Mouse (Mus musculus) myocyte (in vitro differentiated cells): ENCODE results near the gene Sept11.

Experiments used
- CEBPB ChIP-seq: IDR thresholded peaks from 2 replicates; pipeline ENCODE4 v1.6.1; 2011; ENCODE audit warnings: mild to moderate bottlenecking, moderate library complexity; ENCODE audit not compliant: poor library complexity, insufficient read depth, severe bottlenecking
- E2F4 ChIP-seq: IDR thresholded peaks from one replicate; pipeline ENCODE4 v1.6.1; 2011; ENCODE audit warnings: mild to moderate bottlenecking, control low read depth, moderate library complexity; ENCODE audit not compliant: insufficient read depth
- MAX ChIP-seq: IDR thresholded peaks from one replicate; pipeline ENCODE4 v1.6.1; 2011; ENCODE audit warnings: low read depth, mild to moderate bottlenecking, control low read depth
- MYOD1 ChIP-seq, 3 experiments: IDR thresholded peaks; one replicate each; pipeline ENCODE4 v1.6.1; 2011; ENCODE audit warnings: control low read depth in 2 of 3, low read depth in 2 of 3, mild to moderate bottlenecking in 2 of 3, moderate library complexity in 1 of 3; ENCODE audit not compliant: insufficient read length in 2 of 3, control insufficient read depth in 1 of 3
- MYOG ChIP-seq, 3 experiments: IDR thresholded peaks; one replicate each; pipeline ENCODE4 v1.6.1; 2011; ENCODE audit warnings: control low read depth in 2 of 3, low read depth in 2 of 3, mild to moderate bottlenecking in 2 of 3; ENCODE audit not compliant: insufficient read length in 2 of 3, control insufficient read depth in 1 of 3, insufficient read depth in 1 of 3
- POLR2A ChIP-seq: IDR thresholded peaks from one replicate; pipeline ENCODE4 v1.6.1; 2011; ENCODE audit warnings: low read depth, mild to moderate bottlenecking, control low read depth, moderate library complexity; ENCODE audit not compliant: insufficient read length
- POLR2AphosphoS2 ChIP-seq: IDR thresholded peaks from one replicate; pipeline ENCODE4 v1.6.1; 2011; ENCODE audit warnings: low read depth, control low read depth; ENCODE audit not compliant: insufficient read length
- SRF ChIP-seq: IDR thresholded peaks from one replicate; pipeline ENCODE4 v1.6.1; 2011; ENCODE audit warnings: low read depth; ENCODE audit not compliant: control insufficient read depth, insufficient read length
- TCF12 ChIP-seq: IDR thresholded peaks from one replicate; pipeline ENCODE4 v1.6.1; 2011; ENCODE audit warnings: mild to moderate bottlenecking, control low read depth; ENCODE audit not compliant: poor library complexity, insufficient read depth, severe bottlenecking
- TCF3 ChIP-seq: IDR thresholded peaks from one replicate; pipeline ENCODE4 v1.6.1; 2011; ENCODE audit warnings: low read depth, control low read depth; ENCODE audit not compliant: insufficient read length
- USF1 ChIP-seq: IDR thresholded peaks from one replicate; pipeline ENCODE4 v1.6.1; 2011; ENCODE audit warnings: low read depth, mild to moderate bottlenecking, control low read depth, moderate library complexity

- TF ChIP-seq MYOG (IDR thresholded peaks at IDR 0.05; ENCODE audit: control insufficient read depth in 1 of 3, insufficient read depth in 1 of 3, insufficient read length in 2 of 3, low read depth in 2 of 3) (no peak), E2F4 (no peak), MAX (no peak), POLR2AphosphoS2 (no peak), USF1 (no peak), POLR2A (no peak), MYOD1 (IDR thresholded peaks at IDR 0.05; ENCODE audit: control insufficient read depth in 1 of 3, insufficient read length in 2 of 3, low read depth in 2 of 3) (no peak), CEBPB (no peak), TCF12 (no peak), TCF3 (no peak), SRF (no peak)
Observed at GRCm38 (mm10) chr5:93051041-93051440, 42.2 kb upstream of the Sept11 start.
